Mouse (Mus musculus) MEL (cell line): Measurements from ENCODE around the gene Zfp689. TPM values are rescaled to one million over a fixed set of nuclear protein-coding genes. Genes with fewer than 3 reads are reported as not detected.
A peak's percentile ranks its signal among the peaks of the same experiment; 100 is the strongest.

Source experiments
- DNase-seq: peaks from one replicate; pipeline ENCODE4 v3.0.0; 2011; ENCODE audit warnings: low read depth, low spot score
- H3K27ac ChIP-seq: 2 replicates; pipeline ENCODE4 v1.5.1; 2012; ENCODE audit warnings: low read depth, mild to moderate bottlenecking, control low read depth, low read length, moderate library complexity; ENCODE audit not compliant: control insufficient read depth
- H3K27me3 ChIP-seq, 2 experiments: fragments of 150-350 bp in 1 of 2; sonication (generic) in 1 of 2; 2 replicates each; pipeline ENCODE4 v1.6.1; 2012; ENCODE audit warnings: low read length in 2 of 2, mild to moderate bottlenecking in 2 of 2, improper control_type of control experiment in 1 of 2, moderate library complexity in 1 of 2; ENCODE audit not compliant: insufficient read depth in 2 of 2, control insufficient read depth in 1 of 2
- H3K36me3 ChIP-seq, 2 experiments: 2 replicates each; pipeline ENCODE4 v1.6.1; 2012 to 2014; ENCODE audit warnings: low read length in 2 of 2, improper control_type of control experiment in 1 of 2, inconsistent platforms in 1 of 2, mild to moderate bottlenecking in 1 of 2; ENCODE audit not compliant: insufficient read depth in 2 of 2, control insufficient read depth in 1 of 2
- H3K4me1 ChIP-seq, 2 experiments: fragments of 150-350 bp in 1 of 2; sonication (generic) in 1 of 2; 2 replicates each; pipeline ENCODE4 v1.6.1; 2012; ENCODE audit warnings: low read length in 2 of 2, improper control_type of control experiment in 1 of 2, mild to moderate bottlenecking in 1 of 2; ENCODE audit not compliant: insufficient read depth in 2 of 2, control insufficient read depth in 1 of 2
- H3K4me3 ChIP-seq, 2 experiments: fragments of 150-350 bp in 1 of 2; sonication (generic) in 1 of 2; 2 replicates each; pipeline ENCODE4 v1.5.1; 2012; ENCODE audit warnings: low read depth in 2 of 2, low read length in 2 of 2, mild to moderate bottlenecking in 2 of 2, moderate library complexity in 2 of 2, control low read depth in 1 of 2, improper control_type of control experiment in 1 of 2; ENCODE audit not compliant: control insufficient read depth in 1 of 2, insufficient read depth in 1 of 2
- H3K79me2 ChIP-seq: 2 replicates; pipeline ENCODE4 v1.6.1; 2012; ENCODE audit warnings: mild to moderate bottlenecking, low read length, moderate library complexity; ENCODE audit not compliant: control insufficient read depth, poor library complexity, insufficient read depth
- H3K9ac ChIP-seq: 2 replicates; pipeline ENCODE4 v1.6.1; 2012; ENCODE audit warnings: low read depth, mild to moderate bottlenecking, control low read depth, low read length, moderate library complexity; ENCODE audit not compliant: control insufficient read depth, poor library complexity, severe bottlenecking
- H3K9me3 ChIP-seq: fragments of 150-350 bp; sonication (generic); replicated peaks from 2 replicates; pipeline ENCODE4 v1.6.1; 2012; ENCODE audit warnings: mild to moderate bottlenecking, low read length, improper control_type of control experiment, moderate library complexity; ENCODE audit not compliant: insufficient read depth
- BHLHE40 ChIP-seq: IDR thresholded peaks from 2 replicates; pipeline ENCODE4 v1.6.1; 2012; ENCODE audit warnings: low read depth, mild to moderate bottlenecking, inconsistent platforms, low read length, improper control_type of control experiment, borderline replicate concordance
- CHD1 ChIP-seq: IDR thresholded peaks from 2 replicates; pipeline ENCODE4 v1.6.1; 2012; ENCODE audit warnings: low read depth, mild to moderate bottlenecking, inconsistent platforms, low read length, improper control_type of control experiment
- CHD2 ChIP-seq: IDR thresholded peaks from 2 replicates; pipeline ENCODE4 v1.6.1; 2011; ENCODE audit warnings: low read length, improper control_type of control experiment
- CTCF ChIP-seq, 3 experiments: IDR thresholded peaks in 2 of 3; conservative IDR thresholded peaks in 1 of 3; 2 replicates each; pipeline ENCODE4 v1.5.1; 2011 to 2012; ENCODE audit warnings: low read length in 3 of 3, low read depth in 2 of 3, mild to moderate bottlenecking in 2 of 3, improper control_type of control experiment in 1 of 3, inconsistent platforms in 1 of 3, mixed read lengths in 1 of 3, moderate library complexity in 1 of 3; ENCODE audit not compliant: control insufficient read depth in 1 of 3, insufficient read depth in 1 of 3, poor library complexity in 1 of 3, severe bottlenecking in 1 of 3
- E2F4 ChIP-seq: IDR thresholded peaks from 2 replicates; pipeline ENCODE4 v1.6.1; 2011; ENCODE audit warnings: low read depth, low read length, improper control_type of control experiment, borderline replicate concordance
- ELF1 ChIP-seq: IDR thresholded peaks from 2 replicates; pipeline ENCODE4 v1.6.1; 2014; ENCODE audit warnings: low read depth, mild to moderate bottlenecking, inconsistent platforms, low read length, improper control_type of control experiment, moderate library complexity
- ETS1 ChIP-seq: IDR thresholded peaks from 2 replicates; pipeline ENCODE4 v1.6.1; 2012; ENCODE audit warnings: low read depth, mild to moderate bottlenecking, inconsistent platforms, low read length, improper control_type of control experiment, moderate library complexity
- GABPA ChIP-seq: IDR thresholded peaks from 2 replicates; pipeline ENCODE4 v1.6.1; 2012; ENCODE audit warnings: low read depth, mild to moderate bottlenecking, inconsistent platforms, low read length, improper control_type of control experiment, moderate library complexity
- GATA1 ChIP-seq: IDR thresholded peaks from 2 replicates; pipeline ENCODE4 v1.6.1; 2011; ENCODE audit warnings: low read depth, low read length, improper control_type of control experiment
- HCFC1 ChIP-seq: IDR thresholded peaks from 2 replicates; pipeline ENCODE4 v1.6.1; 2012; ENCODE audit warnings: low read depth, mild to moderate bottlenecking, inconsistent platforms, low read length, improper control_type of control experiment, moderate library complexity
- JUND ChIP-seq: IDR thresholded peaks from 2 replicates; pipeline ENCODE4 v1.6.1; 2011; ENCODE audit warnings: low read depth, mild to moderate bottlenecking, improper control_type of control experiment, low read length
- MAFK ChIP-seq: IDR thresholded peaks from 2 replicates; pipeline ENCODE4 v1.6.1; 2011; ENCODE audit warnings: low read depth, mild to moderate bottlenecking, low read length, improper control_type of control experiment, borderline replicate concordance
- MAX ChIP-seq: IDR thresholded peaks from 2 replicates; pipeline ENCODE4 v1.6.1; 2011; ENCODE audit warnings: low read length, improper control_type of control experiment
- MEF2A ChIP-seq: IDR thresholded peaks from 2 replicates; pipeline ENCODE4 v1.6.1; 2014; ENCODE audit warnings: low read depth, mild to moderate bottlenecking, inconsistent platforms, low read length, improper control_type of control experiment; ENCODE audit not compliant: poor library complexity, insufficient replicate concordance, severe bottlenecking; ENCODE audit errors: extremely low read depth
- MXI1 ChIP-seq: IDR thresholded peaks from 2 replicates; pipeline ENCODE4 v1.6.1; 2011; ENCODE audit warnings: mild to moderate bottlenecking, low read depth, low read length, improper control_type of control experiment
- MYB ChIP-seq: IDR thresholded peaks from 2 replicates; pipeline ENCODE4 v1.6.1; 2011; ENCODE audit warnings: mild to moderate bottlenecking, low read depth, low read length, improper control_type of control experiment
- MYC ChIP-seq: IDR thresholded peaks from 2 replicates; pipeline ENCODE4 v1.6.1; 2011; ENCODE audit warnings: low read depth, mild to moderate bottlenecking, low read length, improper control_type of control experiment, moderate library complexity
- NELFE ChIP-seq: IDR thresholded peaks from 2 replicates; pipeline ENCODE4 v1.6.1; 2011; ENCODE audit warnings: low read depth, low read length, improper control_type of control experiment
- NRF1 ChIP-seq: IDR thresholded peaks from 2 replicates; pipeline ENCODE4 v1.6.1; 2014; ENCODE audit warnings: low read depth, mild to moderate bottlenecking, inconsistent platforms, low read length, improper control_type of control experiment, moderate library complexity; ENCODE audit not compliant: poor library complexity, insufficient read depth, severe bottlenecking
- POLR2A ChIP-seq, 2 experiments: IDR thresholded peaks; 2 replicates each; pipeline ENCODE4 v1.6.1; 2011 to 2012; ENCODE audit warnings: low read length in 2 of 2, mild to moderate bottlenecking in 2 of 2, control low read depth in 1 of 2, improper control_type of control experiment in 1 of 2, low read depth in 1 of 2, moderate library complexity in 1 of 2; ENCODE audit not compliant: control insufficient read depth in 1 of 2, insufficient read depth in 1 of 2, poor library complexity in 1 of 2
- POLR2AphosphoS2 ChIP-seq: IDR thresholded peaks from 2 replicates; pipeline ENCODE4 v1.6.1; 2011; ENCODE audit warnings: low read length, improper control_type of control experiment
- POLR2AphosphoS5 ChIP-seq: IDR thresholded peaks from 2 replicates; pipeline ENCODE4 v1.6.1; 2012; ENCODE audit warnings: low read depth, borderline replicate concordance, mild to moderate bottlenecking, inconsistent platforms, low read length, moderate library complexity, mixed read lengths
- RAD21 ChIP-seq: IDR thresholded peaks from 2 replicates; pipeline ENCODE4 v1.6.1; 2011; ENCODE audit warnings: mild to moderate bottlenecking, low read depth, low read length, improper control_type of control experiment
- RCOR1 ChIP-seq: IDR thresholded peaks from 2 replicates; pipeline ENCODE4 v1.6.1; 2012; ENCODE audit warnings: low read depth, mild to moderate bottlenecking, inconsistent platforms, low read length, improper control_type of control experiment
- SIN3A ChIP-seq: IDR thresholded peaks from 2 replicates; pipeline ENCODE4 v1.6.1; 2012; ENCODE audit warnings: low read length, improper control_type of control experiment, inconsistent platforms
- SMC3 ChIP-seq: IDR thresholded peaks from 2 replicates; pipeline ENCODE4 v1.6.1; 2011; ENCODE audit warnings: low read depth, low read length, improper control_type of control experiment
- TAL1 ChIP-seq: IDR thresholded peaks from 2 replicates; pipeline ENCODE4 v1.6.1; 2012; ENCODE audit warnings: mild to moderate bottlenecking, inconsistent platforms, low read length, moderate library complexity, mixed read lengths
- TBP ChIP-seq: IDR thresholded peaks from 2 replicates; pipeline ENCODE4 v1.8.0; 2011; ENCODE audit warnings: low read depth, low read length, improper control_type of control experiment
- TCF12 ChIP-seq: IDR thresholded peaks from 2 replicates; pipeline ENCODE4 v1.6.1; 2014; ENCODE audit warnings: low read depth, mild to moderate bottlenecking, inconsistent platforms, low read length, improper control_type of control experiment, moderate library complexity
- UBTF ChIP-seq: IDR thresholded peaks from 2 replicates; pipeline ENCODE4 v1.6.1; 2012; ENCODE audit warnings: low read depth, mild to moderate bottlenecking, inconsistent platforms, low read length, improper control_type of control experiment, moderate library complexity, borderline replicate concordance; ENCODE audit not compliant: insufficient read depth
- USF1 ChIP-seq: IDR thresholded peaks from 2 replicates; pipeline ENCODE4 v1.6.1; 2014; ENCODE audit warnings: low read depth, mild to moderate bottlenecking, inconsistent platforms, low read length, improper control_type of control experiment, moderate library complexity
- USF2 ChIP-seq, 2 experiments: IDR thresholded peaks; 2 replicates each; pipeline ENCODE4 v1.6.1; 2011 to 2012; ENCODE audit warnings: improper control_type of control experiment in 2 of 2, low read length in 2 of 2, borderline replicate concordance in 1 of 2, inconsistent platforms in 1 of 2, low read depth in 1 of 2, mild to moderate bottlenecking in 1 of 2; ENCODE audit not compliant: insufficient read depth in 1 of 2
- ZC3H11A ChIP-seq: IDR thresholded peaks from 2 replicates; pipeline ENCODE4 v1.6.1; 2012; ENCODE audit warnings: low read depth, mild to moderate bottlenecking, inconsistent platforms, low read length, improper control_type of control experiment
- ZKSCAN1 ChIP-seq: IDR thresholded peaks from 2 replicates; pipeline ENCODE4 v1.6.1; 2012; ENCODE audit warnings: low read depth, mild to moderate bottlenecking, inconsistent platforms, low read length, improper control_type of control experiment, moderate library complexity
- polyA plus RNA-seq, 2 experiments: library from polyadenylated mRNA; stranded (reverse) in 1 of 2; unstranded in 1 of 2; fragments of >175 nt in 1 of 2; fragments of >200 nt in 1 of 2; gene quantifications; 2 replicates each; pipeline versions ENCODE4 v1.2.1 to v1.2.4; 2012; ENCODE audit warnings: low replicate concordance in 2 of 2, low read depth in 1 of 2; ENCODE audit not compliant: insufficient read length in 2 of 2, insufficient read depth in 1 of 2, missing spikeins in 1 of 2
- total RNA-seq: library from RNA; depleted of rRNA; stranded (reverse); fragments of 300-350 nt; gene quantifications from 2 replicates; pipeline ENCODE4 v1.2.3, GENCODE M21; 2012

Gene Zfp689
- total and polyA plus RNA-seq, 3 experiments = 4.9 to 7.2 TPM; not detected in 1

DNA sequence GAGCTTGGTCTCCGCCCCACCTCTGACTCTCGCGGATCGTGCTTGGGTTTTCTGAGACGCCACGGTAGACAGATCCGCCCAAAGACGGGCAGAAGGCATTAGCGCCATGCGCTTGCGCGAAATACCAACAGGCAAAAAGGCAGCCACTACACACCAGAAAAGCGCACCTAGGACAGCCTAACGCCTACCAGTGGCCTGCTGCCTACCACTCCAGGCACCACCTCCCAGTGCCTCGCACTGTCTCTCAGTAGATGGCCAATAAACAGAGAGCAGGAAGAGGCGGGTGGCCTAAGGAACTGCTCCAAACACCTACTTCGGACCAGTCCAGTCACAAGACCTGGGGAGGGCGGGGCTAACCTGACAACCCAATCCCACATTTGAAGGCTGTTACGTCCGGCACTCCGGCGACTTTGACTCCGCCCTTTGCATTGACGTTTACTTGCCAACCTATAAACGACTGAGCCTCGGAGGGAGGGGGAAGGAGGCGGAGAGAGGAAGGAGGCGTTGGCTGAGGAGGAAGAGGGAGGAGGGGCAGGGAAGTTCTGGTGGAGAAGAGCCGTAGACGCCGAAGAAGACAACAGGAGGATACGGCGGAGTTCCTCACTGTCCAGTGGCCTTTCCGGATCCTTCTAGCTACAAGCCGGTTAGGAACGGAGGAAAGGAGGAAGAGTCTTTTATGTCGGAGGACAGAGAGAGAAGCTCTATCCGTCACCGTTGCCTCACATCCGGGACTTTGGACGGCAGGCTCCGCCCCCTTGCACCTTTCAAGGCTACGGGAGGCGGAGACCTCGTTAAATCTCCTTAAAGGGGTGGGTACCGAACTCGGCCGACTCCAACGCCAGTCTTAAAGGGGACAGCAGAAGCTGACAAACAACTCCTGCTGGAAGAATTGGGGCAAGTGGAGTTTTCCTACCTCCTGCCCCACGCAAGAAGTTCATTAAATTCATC lies 29.0 kb upstream of the Zfp689 start:
- DNase-seq = peak; percentile 100
- Histone ChIP-seq H3K9ac (peak overlapping the region; percentile 84), H3K9me3 (no peaks in the 10 kb centered on the region), H3K27me3 (no peaks in the 10 kb centered on the region), H3K79me2 (peaks cover 25% of the 10 kb centered on the region), H3K4me1 (peaks cover 0 to 15% of the 10 kb centered on the region in 2 experiments; a peak in 3 of 4 replicates), H3K36me3 (peaks cover 3 to 13% of the 10 kb centered on the region in 2 experiments), H3K4me3 (peak overlapping the region; percentile 73 to 84), H3K27ac (peak overlapping the region; percentile 93)
- TF ChIP-seq NELFE (peak; percentile 61), JUND (0 out of 2 replicates have a peak, but pooled peaks have one; percentile 33), ZC3H11A (no peak), CHD1 (no peak), NRF1 (peak; percentile 90), POLR2AphosphoS5 (no peak), ETS1 (0 out of 2 replicates have a peak, but pooled peaks have one; percentile 23), RAD21 (no peak), SMC3 (no peak), E2F4 (no peak), USF1 (peak; percentile 83), MYB (peak; percentile 60), MAFK (no peak), UBTF (no peak), TCF12 (peak; percentile 53), POLR2AphosphoS2 (peak; percentile 78), GATA1 (no peak), BHLHE40 (no peak; the same call in 1 of the 2 replicates), CHD2 (peak; percentile 80), GABPA (no peak), MXI1 (peak; percentile 84), MYC (0 out of 2 replicates have a peak, but pooled peaks have one; percentile 11), MAX (peak; percentile 76), MEF2A (peak; percentile 36; the same call in 1 of the 2 replicates), TAL1 (no peak), HCFC1 (peak; percentile 95), CTCF (IDR thresholded peaks at IDR 0.05 in 2 of 3, conservative IDR thresholded peaks at IDR 0.05 in 1 of 3; ENCODE audit: control insufficient read depth in 1 of 3, insufficient read depth in 1 of 3, low read depth in 2 of 3, low read length in 3 of 3, poor library complexity in 1 of 3, severe bottlenecking in 1 of 3) (no peak; a peak in 1 of 6 replicates), RCOR1 (no peak), SIN3A (peak; percentile 92), ZKSCAN1 (no peak), POLR2A (IDR thresholded peaks at IDR 0.05; ENCODE audit: control insufficient read depth in 1 of 2, insufficient read depth in 1 of 2, low read depth in 1 of 2, low read length in 2 of 2, poor library complexity in 1 of 2) (peak; percentile 51 to 71; a peak in 2 of 4 replicates), USF2 (IDR thresholded peaks at IDR 0.05; ENCODE audit: borderline replicate concordance in 1 of 2, insufficient read depth in 1 of 2, low read depth in 1 of 2, low read length in 2 of 2) (peak in 1 of 2 experiments; percentile 69; a peak in 2 of 4 replicates), ELF1 (peak; percentile 76), TBP (no peak)
